Mouse (Mus musculus): ENCODE measurements at regions not wholly inside any gene's neighbourhood (a gene's known extent, or its start where the extent isn't known, plus 50 kb on each side); places are given as distances from the start of the nearest gene placed in this dataset.
"Not testable (repeated sequence)": the region's sequence is repeated elsewhere in the genome, so short reads cannot be mapped to it uniquely, and the experiment has no call there.

GRCm38 (mm10) chr16:89718921-89719320 lies 147.9 kb upstream of the Krtap11-1 start:
- Histone ChIP-seq H3K9ac (ENCODE audit: low read length) (no peak overlapping the region), H3K9me3 (ENCODE audit: control insufficient read depth, low read length) (no peaks in the 10 kb centered on the region), H3K27ac (replicated peaks) (no peak overlapping the region), H3K27me3 (ENCODE audit: control insufficient read depth, insufficient read depth, low read length) (no peaks in the 10 kb centered on the region), H3K36me3 (ENCODE audit: control insufficient read depth, insufficient read depth, low read length) (no peaks in the 10 kb centered on the region), H3K4me2 (replicated peaks; ENCODE audit: low read depth) (no peak overlapping the region), H3K4me1 (replicated peaks; ENCODE audit: control insufficient read depth, insufficient read depth) (no peaks in the 10 kb centered on the region), H3K4me3 (ENCODE audit: low read depth, low read length) (no peak overlapping the region)
- WGBS = 78% methylated on average over 3 of the region's 3 CpGs
- no peak for TF ChIP-seq CTCF (IDR thresholded peaks at IDR 0.05; ENCODE audit: low read depth)
- no peak for TF ChIP-seq EP300 (optimal IDR thresholded peaks at IDR 0.05)
- no peak for DNase-seq (ENCODE audit: low spot score)
- no peak for ATAC-seq (ENCODE audit: low FRiP score, low TSS enrichment)

DNA sequence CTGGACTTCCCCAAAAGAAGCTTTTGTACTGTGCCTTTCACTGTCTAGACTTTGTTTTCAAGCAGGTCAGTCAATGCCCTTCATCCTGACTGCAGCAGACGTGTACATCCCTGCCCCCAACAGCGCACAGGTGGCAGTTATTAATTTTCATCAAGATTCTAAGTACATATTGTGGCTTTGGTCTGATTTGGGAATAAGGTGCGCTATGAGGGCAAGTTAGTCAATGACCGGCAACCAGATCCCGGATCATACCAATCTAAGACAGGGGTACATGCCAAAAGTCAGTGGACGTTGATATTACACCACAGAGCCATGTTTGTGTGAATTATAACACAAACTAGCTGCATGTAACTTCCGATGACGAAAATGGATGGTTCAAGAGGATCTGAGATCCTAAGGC lies 144.7 kb upstream of the Krtap11-1 start:
- H3K36me3 ChIP-seq (ENCODE audit: control insufficient read depth, insufficient read depth, low read length); DNase-seq (ENCODE audit: low spot score); ATAC-seq (ENCODE audit: low FRiP score, low TSS enrichment); H3K9me3 ChIP-seq (ENCODE audit: control insufficient read depth, low read length); H3K4me1 ChIP-seq (replicated peaks; ENCODE audit: control insufficient read depth, insufficient read depth); H3K27me3 ChIP-seq (ENCODE audit: control insufficient read depth, insufficient read depth, low read length); H3K9ac ChIP-seq (ENCODE audit: low read length); H3K4me3 ChIP-seq (ENCODE audit: low read depth, low read length); H3K27ac ChIP-seq (replicated peaks); H3K4me2 ChIP-seq (replicated peaks; ENCODE audit: low read depth): not testable (repeated sequence)
- WGBS = 89% methylated on average over 8 of the region's 8 CpGs

DNA sequence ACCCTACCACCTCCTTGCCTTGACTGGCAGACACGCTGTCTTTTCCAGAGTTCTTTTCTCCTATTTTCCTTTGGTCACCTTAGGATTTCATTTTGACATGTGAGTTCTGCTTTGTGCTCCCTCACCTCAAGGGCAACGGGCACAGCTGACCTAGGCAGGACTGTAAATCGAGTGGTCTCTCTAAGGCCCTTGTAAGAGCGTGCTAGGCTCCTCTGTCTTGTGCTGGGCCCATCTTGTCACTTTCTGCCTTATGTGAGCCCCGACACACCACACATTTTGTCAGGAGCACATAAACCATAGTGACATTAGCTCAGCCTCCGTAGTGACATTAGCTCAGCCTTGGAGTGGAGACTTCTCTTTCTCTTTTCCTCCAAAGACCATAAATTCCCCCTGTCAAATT lies 133.3 kb upstream of the Krtap11-1 start:
- Histone ChIP-seq H3K9ac (ENCODE audit: low read length) (no peak overlapping the region), H3K36me3 (ENCODE audit: control insufficient read depth, insufficient read depth, low read length) (no peaks in the 10 kb centered on the region), H3K4me3 (ENCODE audit: low read depth, low read length) (no peak overlapping the region), H3K4me2 (replicated peaks; ENCODE audit: low read depth) (no peak overlapping the region), H3K9me3 (ENCODE audit: control insufficient read depth, low read length) (no peaks in the 10 kb centered on the region), H3K4me1 (replicated peaks; ENCODE audit: control insufficient read depth, insufficient read depth) (no peaks in the 10 kb centered on the region), H3K27ac (replicated peaks) (no peak overlapping the region), H3K27me3 (ENCODE audit: control insufficient read depth, insufficient read depth, low read length) (no peaks in the 10 kb centered on the region)
- WGBS = 83% methylated on average over 6 of the region's 6 CpGs
- ATAC-seq (ENCODE audit: low FRiP score, low TSS enrichment) (no peak), DNase-seq (ENCODE audit: low spot score) (no peak)
- TF ChIP-seq EP300 (optimal IDR thresholded peaks at IDR 0.05) (no peak), CTCF (IDR thresholded peaks at IDR 0.05; ENCODE audit: low read depth) (no peak)

DNA sequence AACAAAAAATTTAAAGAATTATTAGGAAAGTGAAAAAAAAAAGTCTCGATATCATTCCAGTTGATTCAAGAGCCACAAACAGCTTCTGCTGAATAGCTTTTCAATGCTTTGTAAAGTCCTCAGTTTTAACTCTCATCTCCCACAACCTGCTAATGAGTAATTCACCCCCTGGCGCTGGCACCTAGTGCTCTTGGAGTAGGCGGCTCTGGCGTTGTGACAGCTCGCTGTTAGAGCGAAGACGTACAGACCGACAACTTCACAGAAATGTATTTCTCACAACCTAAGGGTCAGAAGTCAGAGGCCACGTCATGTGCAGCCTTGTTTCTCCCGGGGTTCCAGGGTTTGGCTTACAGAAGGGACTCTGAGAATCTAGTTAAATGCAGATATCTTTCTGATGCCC lies 132.2 kb upstream of the Krtap11-1 start:
- Histone ChIP-seq H3K9me3 (ENCODE audit: control insufficient read depth, low read length) (no peaks in the 10 kb centered on the region), H3K27me3 (ENCODE audit: control insufficient read depth, insufficient read depth, low read length) (no peaks in the 10 kb centered on the region), H3K4me2 (replicated peaks; ENCODE audit: low read depth) (no peak overlapping the region), H3K9ac (ENCODE audit: low read length) (no peak overlapping the region), H3K27ac (replicated peaks) (no peak overlapping the region), H3K4me3 (ENCODE audit: low read depth, low read length) (no peak overlapping the region), H3K4me1 (replicated peaks; ENCODE audit: control insufficient read depth, insufficient read depth) (no peaks in the 10 kb centered on the region), H3K36me3 (ENCODE audit: control insufficient read depth, insufficient read depth, low read length) (no peaks in the 10 kb centered on the region)
- no peak for DNase-seq (ENCODE audit: low spot score)
- no peak for ATAC-seq (ENCODE audit: low FRiP score, low TSS enrichment)
- TF ChIP-seq EP300 (optimal IDR thresholded peaks at IDR 0.05) = no peak
- no peak for TF ChIP-seq CTCF (IDR thresholded peaks at IDR 0.05; ENCODE audit: low read depth)
- 56% methylated on average over 10 of the region's 10 CpGs for WGBS

DNA sequence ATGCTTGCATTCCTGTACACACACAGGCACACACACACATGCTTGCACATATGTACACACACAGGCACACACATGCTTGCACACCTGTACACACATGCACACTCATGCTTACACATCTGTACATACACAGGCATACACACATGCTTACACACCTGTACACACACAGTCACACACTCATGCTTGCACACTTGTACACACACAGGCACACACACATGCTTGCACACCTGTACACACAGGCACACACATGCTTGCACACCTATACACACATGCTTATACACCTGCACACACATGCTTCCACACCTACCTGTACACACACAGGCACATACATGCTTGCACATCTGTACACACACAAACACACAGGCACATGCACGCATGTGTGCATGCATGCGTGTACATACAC lies 131.4 kb upstream of the Krtap11-1 start:
- H3K4me3 ChIP-seq (ENCODE audit: low read depth, low read length) = no peak overlapping the region
- DNase-seq (ENCODE audit: low spot score) = no peak
- no peak for ATAC-seq (ENCODE audit: low FRiP score, low TSS enrichment)

GRCm38 (mm10) chr16:89701741-89702140 lies 130.8 kb upstream of the Krtap11-1 start:
- Histone ChIP-seq H3K9me3 (ENCODE audit: control insufficient read depth, low read length) (no peaks in the 10 kb centered on the region), H3K4me1 (replicated peaks; ENCODE audit: control insufficient read depth, insufficient read depth) (no peaks in the 10 kb centered on the region), H3K9ac (ENCODE audit: low read length) (no peak overlapping the region), H3K4me3 (ENCODE audit: low read depth, low read length) (no peak overlapping the region), H3K27ac (replicated peaks) (no peak overlapping the region), H3K36me3 (ENCODE audit: control insufficient read depth, insufficient read depth, low read length) (no peaks in the 10 kb centered on the region), H3K27me3 (ENCODE audit: control insufficient read depth, insufficient read depth, low read length) (no peaks in the 10 kb centered on the region), H3K4me2 (replicated peaks; ENCODE audit: low read depth) (no peak overlapping the region)
- TF ChIP-seq CTCF (IDR thresholded peaks at IDR 0.05; ENCODE audit: low read depth) = no peak
- TF ChIP-seq EP300 (optimal IDR thresholded peaks at IDR 0.05) = no peak
- DNase-seq (ENCODE audit: low spot score) = no peak
- WGBS = 91% methylated on average over 8 of the region's 8 CpGs
- ATAC-seq (ENCODE audit: low FRiP score, low TSS enrichment) = no peak

More for the DNA sequence above, 131.4 kb upstream of the Krtap11-1 start:
- 95% methylated on average over 2 of the region's 2 CpGs for WGBS
- Histone ChIP-seq H3K4me2 (replicated peaks; ENCODE audit: low read depth) (no peak overlapping the region), H3K27me3 (ENCODE audit: control insufficient read depth, insufficient read depth, low read length) (no peaks in the 10 kb centered on the region), H3K9me3 (ENCODE audit: control insufficient read depth, low read length) (no peaks in the 10 kb centered on the region), H3K36me3 (ENCODE audit: control insufficient read depth, insufficient read depth, low read length) (no peaks in the 10 kb centered on the region), H3K4me1 (replicated peaks; ENCODE audit: control insufficient read depth, insufficient read depth) (no peaks in the 10 kb centered on the region), H3K27ac (replicated peaks) (no peak overlapping the region), H3K9ac (ENCODE audit: low read length) (no peak overlapping the region)
- TF ChIP-seq CTCF (IDR thresholded peaks at IDR 0.05; ENCODE audit: low read depth) (no peak), EP300 (optimal IDR thresholded peaks at IDR 0.05) (no peak)

Measured in stomach, postnatal 0 days (tissue).